Mouse (Mus musculus) thymus, postnatal 0 days (tissue): ENCODE results near the gene 1700007K13Rik. TPM values are rescaled to one million over a fixed set of nuclear protein-coding genes. Genes with fewer than 3 reads are reported as not detected.

ENCODE experiments used
- DNase-seq: peaks from one replicate; pipeline ENCODE4 v3.0.0-alpha.2; 2015; ENCODE audit warnings: low spot score
- polyA plus RNA-seq: library from polyadenylated mRNA; unstranded; fragments of >200 nt; fragmentation: Nextera tagmentation; extraction: Ambion mirVana; gene quantifications from 2 replicates; pipeline ENCODE4 v1.2.1, GENCODE M21; 2015

Gene 1700007K13Rik
- polyA plus RNA-seq, 1 experiment from 2014 or later, result 0.57 TPM

DNA sequence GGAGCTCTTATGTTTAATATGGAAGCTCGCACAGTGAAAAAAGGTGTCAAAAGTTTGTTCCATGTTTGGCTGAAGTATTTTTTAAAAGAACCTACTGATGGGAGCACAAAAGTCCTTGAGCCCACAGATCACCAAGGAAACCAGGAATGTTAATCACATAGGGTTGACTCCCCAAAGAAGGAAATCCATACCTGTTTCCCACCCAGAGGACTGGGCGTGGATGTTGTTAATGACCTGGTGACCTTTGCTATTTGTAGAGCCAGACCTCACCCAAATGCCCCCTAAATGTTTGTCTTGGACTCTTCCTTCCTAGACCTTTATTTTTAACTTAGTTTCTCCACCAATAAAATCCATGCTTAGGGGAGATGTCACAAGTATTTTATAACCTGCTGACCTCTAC lies 4.5 kb upstream of the 1700007K13Rik start:
- DNase-seq, result no peak

GRCm38 (mm10) chr2:28469461-28469860 lies 3.3 kb upstream of the 1700007K13Rik start:
- no peak for DNase-seq

GRCm38 (mm10) chr2:28468486-28469225 lies 2.5 kb upstream of the 1700007K13Rik start:
- DNase-seq, result no peak

DNA sequence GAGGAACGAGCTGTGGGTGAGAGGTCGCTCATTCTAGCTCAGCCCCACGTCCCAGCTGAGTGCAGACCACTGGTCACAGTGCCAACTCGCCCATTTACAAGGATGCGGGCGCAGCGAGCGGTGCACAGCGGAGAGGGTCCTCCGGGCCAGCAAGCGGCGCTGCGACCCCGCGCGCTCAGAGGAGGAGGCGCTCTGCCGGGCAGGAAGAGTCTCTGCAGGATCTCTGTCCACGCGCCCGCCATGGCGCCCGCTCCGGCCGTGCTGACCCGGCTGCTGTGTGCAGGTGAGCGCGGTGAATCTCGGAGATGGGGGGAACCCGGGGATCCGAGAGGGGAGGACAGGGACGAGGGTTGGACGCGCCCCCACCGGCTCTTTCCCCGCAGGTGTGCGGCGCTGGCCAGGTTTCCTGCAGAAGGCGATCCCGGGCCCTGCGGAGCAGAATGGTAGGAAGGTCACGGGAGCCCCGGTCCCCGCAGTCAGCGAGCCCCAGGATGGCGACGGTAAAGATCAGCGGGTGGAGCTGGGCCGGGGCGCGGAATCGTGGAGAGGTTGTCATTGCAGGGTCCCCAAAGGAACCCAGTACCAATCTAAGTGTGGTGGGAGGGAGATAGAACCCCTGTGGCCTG lies 1.8 kb upstream of the 1700007K13Rik start, which contains the start of gene Mrps2:
Mrps2 (plus strand) TSS at position 207 of the 626 bp plus-strand sequence.
- peak; percentile 76 for DNase-seq

DNA sequence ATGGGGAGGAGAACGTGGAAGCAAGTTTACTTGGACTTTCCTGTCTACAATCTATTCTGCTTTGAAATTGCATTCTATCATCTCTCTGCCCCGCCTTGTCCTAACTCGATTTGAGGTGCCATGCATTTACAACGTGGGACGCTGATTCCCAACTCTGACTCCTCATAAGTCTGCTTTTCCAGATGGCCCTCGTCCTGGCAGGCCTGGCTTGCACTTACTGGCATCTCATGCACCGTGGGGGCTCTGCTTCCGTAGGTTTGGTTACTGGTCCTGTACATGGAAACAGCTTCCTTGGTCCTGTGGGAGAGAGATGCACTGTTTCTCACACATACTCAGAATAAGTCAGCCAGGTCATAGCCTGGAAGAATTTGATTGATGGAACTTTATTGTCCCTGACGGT lies 1.2 kb downstream of the 1700007K13Rik start:
- no peak for DNase-seq

DNA sequence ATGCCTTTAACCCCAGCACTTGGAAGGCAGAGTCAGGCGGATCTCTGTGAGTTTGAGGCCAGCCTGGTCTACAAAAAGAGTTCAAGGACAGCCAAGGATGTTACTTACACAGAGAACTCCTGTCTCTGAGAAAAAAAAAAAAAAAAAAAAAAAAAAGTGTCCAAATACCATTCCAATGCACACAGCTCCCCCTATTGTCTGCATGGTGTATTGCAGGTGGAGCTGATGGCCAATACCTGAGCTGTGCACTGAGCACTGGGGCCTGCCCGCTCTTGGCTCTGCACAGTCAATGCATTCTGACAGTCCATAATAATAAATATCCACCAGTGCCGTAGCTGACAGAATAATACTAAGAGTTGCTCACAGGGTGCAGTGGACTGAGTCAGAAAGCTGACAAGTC lies 2.2 kb downstream of the 1700007K13Rik start:
- DNase-seq, result peak; percentile 54

DNA sequence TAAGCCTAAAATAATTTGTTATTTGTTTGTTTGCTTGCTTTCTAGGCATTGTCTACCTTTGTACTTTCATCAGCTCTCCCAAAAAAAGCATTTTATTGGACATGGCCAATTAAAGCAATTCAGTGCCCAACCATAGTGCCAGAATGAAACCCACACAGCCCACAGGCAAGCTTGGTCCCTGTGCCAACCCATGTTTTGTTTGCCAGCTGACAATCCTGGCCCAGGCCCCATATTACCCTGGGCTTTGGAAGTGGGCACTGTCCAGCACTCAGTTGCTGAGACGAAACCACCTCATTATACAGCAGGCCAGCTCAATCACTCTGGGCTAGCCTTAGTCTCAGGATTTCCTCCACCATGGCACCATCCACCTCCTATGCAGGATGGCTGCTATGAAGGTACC lies 9.5 kb downstream of the 1700007K13Rik start:
- DNase-seq, result no peak

- DNase-seq, result no peak
Measured at GRCm38 (mm10) chr2:28453539-28453938, 12.6 kb downstream of the 1700007K13Rik start.

GRCm38 (mm10) chr2:28451663-28452062 lies 14.5 kb downstream of the 1700007K13Rik start:
- no peak for DNase-seq

GRCm38 (mm10) chr2:28447315-28447670 lies 18.8 kb downstream of the 1700007K13Rik start:
- DNase-seq, result no peak

DNA sequence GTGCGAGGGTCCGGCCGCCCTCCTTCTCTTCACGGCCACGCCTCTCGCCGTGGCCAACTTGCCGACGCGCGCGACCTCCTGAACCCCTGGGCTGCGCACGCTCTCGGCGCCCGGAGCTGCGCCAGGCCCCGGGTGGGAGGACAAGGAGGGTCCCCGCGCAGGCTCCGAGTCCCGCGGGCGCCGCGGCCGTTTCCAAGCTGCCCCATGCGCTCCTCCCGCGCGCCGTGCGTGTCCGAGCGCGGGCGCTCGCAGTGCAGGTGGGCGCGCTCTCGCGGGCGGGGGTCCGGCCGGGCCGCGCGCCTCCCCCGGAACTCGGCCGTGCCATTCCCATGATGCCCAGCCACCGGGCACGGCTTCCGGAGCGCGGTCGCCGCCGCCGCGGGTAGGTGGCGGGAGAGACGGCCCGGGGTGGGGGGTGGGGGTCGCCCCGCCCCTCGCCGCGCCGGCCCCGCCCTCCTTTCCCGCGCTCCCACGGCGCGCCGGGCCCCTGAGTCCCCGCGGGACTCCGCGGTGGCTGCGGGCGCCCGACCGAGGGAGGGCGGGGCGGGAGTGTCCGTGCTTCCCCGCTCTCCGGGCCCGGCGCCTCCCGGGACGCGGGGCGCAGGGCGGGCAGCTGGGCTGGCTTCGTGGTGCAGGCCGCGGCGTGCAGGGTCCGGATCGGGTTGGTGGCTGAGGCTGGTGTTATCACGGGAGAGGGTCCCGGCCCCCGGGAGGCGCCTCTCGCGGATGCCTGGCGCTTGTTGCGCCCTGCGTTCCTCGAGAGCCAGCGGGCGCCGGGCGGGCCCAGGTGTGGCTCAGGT lies 19.4 kb downstream of the 1700007K13Rik start, which contains the start of gene Ppp1r26:
Ppp1r26 (plus strand) TSS at position 286 of the 800 bp plus-strand sequence.
- DNase-seq, result peak; percentile 16

DNA sequence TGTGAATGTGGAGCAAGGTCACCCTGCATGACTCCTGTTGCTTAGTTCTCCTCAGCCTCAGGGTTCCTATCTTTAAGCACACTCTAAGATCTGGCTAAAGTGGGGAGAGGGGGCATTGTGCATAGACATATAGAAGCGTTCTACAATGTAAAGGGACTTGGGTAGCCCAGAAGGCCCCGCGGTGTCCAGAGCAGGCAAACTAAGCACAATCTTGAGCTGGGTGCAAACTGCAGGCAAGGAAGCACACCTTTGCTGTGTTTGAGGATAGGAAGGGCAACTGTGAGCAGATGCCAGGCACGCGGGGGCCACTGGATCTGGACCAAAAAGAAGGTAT lies 20.0 kb downstream of the 1700007K13Rik start:
- DNase-seq, result no peak

- DNase-seq, result peak; percentile 30
Measured at GRCm38 (mm10) chr2:28445082-28445481, 21.1 kb downstream of the 1700007K13Rik start.

GRCm38 (mm10) chr2:28440842-28441241 lies 25.3 kb downstream of the 1700007K13Rik start:
- DNase-seq, result no peak

- no peak for DNase-seq
Measured at GRCm38 (mm10) chr2:28435401-28435800, 30.7 kb downstream of the 1700007K13Rik start.

DNA sequence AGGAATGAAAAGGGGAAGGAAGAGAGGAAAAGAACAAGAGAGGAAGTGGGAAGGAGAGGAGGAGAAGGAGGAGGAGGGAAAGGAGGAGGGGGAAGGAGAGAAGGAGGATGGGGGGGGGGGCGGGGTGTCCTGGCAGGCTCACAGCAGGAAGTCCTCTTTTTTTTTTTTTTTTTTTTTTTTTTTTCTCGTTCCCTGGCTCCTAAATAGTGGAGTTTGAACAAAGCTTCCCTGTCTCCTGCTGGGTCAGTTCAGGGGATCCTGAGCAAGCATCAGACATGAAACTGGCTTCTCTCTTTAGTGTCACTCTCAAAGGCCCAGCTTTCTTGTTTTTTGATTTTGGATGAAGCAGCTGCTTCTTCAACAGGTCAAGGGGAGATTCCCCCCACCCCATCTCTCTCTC lies 32.6 kb downstream of the 1700007K13Rik start:
- DNase-seq, result no peak

GRCm38 (mm10) chr2:28432811-28433210 lies 33.3 kb downstream of the 1700007K13Rik start:
- no peak for DNase-seq

DNA sequence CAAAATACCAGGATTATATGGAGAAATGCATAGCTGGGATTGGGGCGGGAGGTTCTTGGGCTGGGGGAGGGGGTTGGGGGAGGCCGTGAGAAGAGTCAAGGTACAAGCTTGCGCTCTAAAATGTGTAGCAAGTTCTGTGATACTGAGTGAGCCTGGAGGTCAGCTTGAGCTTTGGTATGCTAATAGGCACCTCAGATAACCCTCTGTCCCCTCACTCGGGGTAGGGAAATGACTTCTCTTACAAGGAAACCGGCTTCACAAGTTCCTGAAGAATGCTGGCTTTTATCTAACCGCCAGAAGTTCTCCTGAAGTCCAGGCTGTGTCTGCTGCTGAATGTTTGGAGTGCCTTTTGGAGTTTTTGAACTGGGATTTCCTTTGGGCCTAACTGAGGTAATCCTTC lies 35.3 kb downstream of the 1700007K13Rik start:
- no peak for DNase-seq

- DNase-seq, result no peak
Measured at GRCm38 (mm10) chr2:28427226-28427625, 38.9 kb downstream of the 1700007K13Rik start.

GRCm38 (mm10) chr2:28423167-28423566 lies 43.0 kb downstream of the 1700007K13Rik start:
- peak; percentile 29 for DNase-seq

DNA sequence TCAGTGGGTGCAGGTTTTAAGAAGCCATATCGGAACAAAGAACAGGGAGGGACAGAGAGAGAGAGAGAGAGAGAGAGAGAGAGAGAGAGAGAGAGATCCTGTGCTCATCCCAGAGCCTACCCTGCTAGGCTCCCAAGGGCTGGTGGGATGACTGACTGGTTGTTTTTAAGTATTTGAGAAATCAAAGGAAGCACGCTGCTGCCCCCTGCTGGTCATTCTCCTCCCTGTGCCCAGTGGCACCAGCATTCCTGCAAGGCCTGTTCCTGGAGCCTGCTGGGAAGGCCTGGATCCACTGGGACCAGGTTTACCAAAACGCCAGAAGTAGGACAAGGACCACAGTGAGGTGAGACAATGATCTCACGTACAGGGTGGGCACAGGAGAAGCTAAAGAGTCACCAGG lies 46.2 kb downstream of the 1700007K13Rik start:
- DNase-seq, result peak; percentile 38

- DNase-seq, result peak; percentile 65
Measured at GRCm38 (mm10) chr2:28418034-28418433, 48.1 kb downstream of the 1700007K13Rik start.
